Mouse (Mus musculus) left cerebral cortex, adult 11 months (tissue): ENCODE data around the gene Nckap5l.
"Not testable (repeated sequence)": the region's sequence is repeated elsewhere in the genome, so short reads cannot be mapped to it uniquely, and the experiment has no call there.

Experiments used
- DNase-seq: peaks from one replicate; pipeline ENCODE4 v3.0.0; 2022; ENCODE audit warnings: low spot score

Nckap5l gene

GRCm38 (mm10) chr15:99469067-99469466 is 11.5 kb upstream of the Nckap5l start:
- DNase-seq: peak; percentile 70

DNA sequence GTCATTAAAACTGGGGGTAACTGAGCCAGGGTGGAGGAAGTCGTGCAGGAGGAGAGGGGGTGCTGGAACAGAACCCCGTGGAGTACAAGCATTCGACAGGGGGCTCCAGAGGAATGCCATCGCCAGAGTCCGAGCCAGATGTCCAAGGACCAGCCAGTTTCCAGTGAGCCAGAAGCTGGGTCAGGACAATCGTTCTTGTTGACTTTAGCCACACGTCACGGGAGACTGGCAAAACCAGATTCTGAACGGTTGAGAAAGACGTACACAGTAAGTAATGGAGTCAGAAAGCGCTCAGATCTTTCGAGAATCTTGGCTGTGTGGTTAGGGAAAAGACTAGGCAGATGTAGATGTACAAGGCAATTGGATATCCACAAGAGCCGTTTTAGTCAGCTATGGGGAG is 5.6 kb upstream of the Nckap5l start:
- DNase-seq: no peak

DNA sequence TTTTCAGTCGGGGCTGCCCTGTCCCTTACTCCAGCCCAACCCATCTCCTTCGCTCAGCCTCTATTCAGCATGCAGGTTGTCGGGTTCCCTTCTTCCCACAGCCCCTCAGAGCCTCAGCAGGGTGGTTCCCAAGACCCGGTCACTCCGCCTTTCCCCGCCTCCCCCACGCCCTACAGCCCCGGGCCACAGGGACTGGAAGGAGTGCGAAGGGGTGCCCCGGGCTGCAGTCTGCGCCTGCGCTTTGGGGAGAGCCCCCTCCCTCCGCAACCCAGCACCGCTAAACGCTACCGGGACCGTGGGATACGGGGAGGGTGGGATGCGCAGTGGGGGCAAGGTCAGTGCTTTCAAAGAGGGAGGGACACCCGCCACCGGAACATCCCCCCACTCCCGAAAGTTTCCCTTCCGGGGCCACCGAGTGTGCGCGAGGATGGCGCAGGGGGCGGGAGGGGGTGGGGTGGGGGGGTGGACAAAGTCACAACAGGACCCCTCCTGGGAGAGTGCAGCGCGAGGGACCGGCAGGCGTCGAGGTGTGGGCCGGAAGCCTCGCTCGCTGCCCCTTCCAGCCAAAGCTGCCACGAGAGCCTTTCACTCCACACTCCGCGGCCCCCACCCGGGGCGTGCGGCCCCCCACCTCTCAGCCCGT is 464 bp downstream of the Nckap5l start:
- DNase-seq: no peak

- DNase-seq: no peak
Observed at GRCm38 (mm10) chr15:99456338-99456962, 1.1 kb downstream of the Nckap5l start.

GRCm38 (mm10) chr15:99455415-99455814 is 2.1 kb downstream of the Nckap5l start:
- no peak for DNase-seq

- no peak for DNase-seq
Observed at GRCm38 (mm10) chr15:99454585-99455279, 2.8 kb downstream of the Nckap5l start.

GRCm38 (mm10) chr15:99453153-99453900 is 4.2 kb downstream of the Nckap5l start:
- no peak for DNase-seq

DNA sequence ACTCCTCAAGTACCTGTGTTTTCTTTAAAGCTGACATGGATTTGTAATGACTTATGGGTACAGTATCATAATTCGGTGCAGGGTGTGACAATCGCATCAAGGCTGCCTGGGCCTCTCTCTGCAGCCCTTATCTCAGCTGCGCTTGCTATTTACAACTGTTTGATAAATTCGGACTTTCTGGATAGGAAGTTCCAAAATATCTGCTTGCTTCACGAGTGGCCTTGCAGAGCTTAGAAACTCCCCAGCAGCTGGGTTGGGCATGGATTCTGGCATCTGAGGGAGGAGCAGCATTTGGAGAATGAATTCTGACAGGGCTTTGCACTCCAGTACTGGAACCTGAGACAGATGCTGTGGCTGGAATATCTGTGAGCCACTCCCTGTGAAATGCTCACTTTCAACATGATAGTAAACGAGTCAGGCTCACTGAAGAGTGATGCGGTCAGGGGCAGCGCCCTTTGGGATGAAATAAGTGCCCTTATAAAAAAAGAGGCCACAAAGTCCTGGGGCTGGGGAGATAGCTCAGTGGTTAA is 7.7 kb downstream of the Nckap5l start:
- DNase-seq: no peak

DNA sequence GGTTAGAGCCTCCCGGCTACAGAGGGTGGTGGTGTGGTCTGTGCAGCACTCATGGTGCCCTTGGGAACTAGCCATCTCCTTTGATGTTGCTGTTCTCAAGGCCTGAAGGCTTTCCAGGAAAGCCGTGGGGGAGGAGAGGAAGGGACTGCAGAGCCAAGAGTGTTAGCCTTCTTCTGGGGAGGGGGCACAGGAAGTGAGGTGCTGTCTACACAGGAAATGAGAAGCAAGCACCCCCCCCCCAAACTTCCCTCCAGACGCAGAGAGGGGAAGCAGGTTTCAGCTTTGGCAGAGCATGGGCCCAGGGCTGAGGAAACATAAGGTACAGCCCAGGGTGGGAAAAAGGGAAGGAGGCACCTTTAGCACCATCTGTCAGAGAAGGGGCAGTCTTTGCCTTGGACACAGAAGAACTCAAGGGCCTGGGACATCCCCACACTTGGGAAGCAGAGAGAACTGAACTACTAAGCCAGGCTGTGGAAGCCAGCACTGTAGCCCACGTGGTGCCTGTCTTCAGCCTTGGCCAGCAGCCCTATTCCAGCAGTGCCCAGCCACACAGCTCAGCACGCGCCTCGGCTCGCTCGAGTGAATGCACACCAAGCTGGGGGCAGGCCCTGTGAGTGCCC is 8.3 kb downstream of the Nckap5l start:
- DNase-seq: no peak

DNA sequence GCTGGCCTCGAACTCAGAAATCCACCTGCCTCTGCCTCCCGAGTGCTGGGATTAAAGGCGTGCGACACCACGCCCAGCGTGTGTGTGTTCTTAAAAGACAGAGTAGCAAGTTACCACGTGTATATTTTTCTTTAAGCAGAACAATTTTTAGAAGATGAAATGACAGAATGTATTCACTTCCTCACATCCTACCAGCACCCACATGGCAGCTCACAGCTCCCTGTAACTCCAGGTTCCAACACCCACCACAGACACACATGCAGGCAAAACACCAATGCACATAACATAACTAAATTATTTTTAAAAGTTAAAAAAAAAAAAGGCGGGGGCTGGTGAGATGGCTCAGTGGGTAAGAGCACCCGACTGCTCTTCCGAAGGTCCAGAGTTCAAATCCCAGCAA is 11.4 kb downstream of the Nckap5l start:
- not testable (repeated sequence) for DNase-seq

- DNase-seq: no peak
Observed at GRCm38 (mm10) chr15:99445567-99445966, 12.0 kb downstream of the Nckap5l start.

GRCm38 (mm10) chr15:99442358-99442757 is 15.2 kb downstream of the Nckap5l start:
- no peak for DNase-seq

GRCm38 (mm10) chr15:99440816-99441457 is 16.6 kb downstream of the Nckap5l start:
- no peak for DNase-seq

- DNase-seq: no peak
Observed at GRCm38 (mm10) chr15:99440112-99440815, 17.3 kb downstream of the Nckap5l start.

- DNase-seq: no peak
Observed at GRCm38 (mm10) chr15:99438966-99439698, 18.4 kb downstream of the Nckap5l start.

- DNase-seq: no peak
Observed at GRCm38 (mm10) chr15:99433913-99434312, 23.6 kb downstream of the Nckap5l start.

GRCm38 (mm10) chr15:99433081-99433718 is 24.3 kb downstream of the Nckap5l start:
- DNase-seq: no peak

- no peak for DNase-seq
Observed at GRCm38 (mm10) chr15:99431967-99432366, 25.6 kb downstream of the Nckap5l start.

GRCm38 (mm10) chr15:99431504-99431903 is 26.0 kb downstream of the Nckap5l start:
- no peak for DNase-seq

- no peak for DNase-seq
Observed at GRCm38 (mm10) chr15:99431063-99431462, 26.5 kb downstream of the Nckap5l start.
